Mouse (Mus musculus) left cerebral cortex, postnatal 36 days (tissue): Measurements from ENCODE around the gene Dpm2. TPM values are rescaled to one million over a fixed set of nuclear protein-coding genes. Genes with fewer than 3 reads are reported as not detected.

Experiments
- DNase-seq, 2 experiments: peaks; one replicate each; pipeline ENCODE4 v3.0.0; 2021 to 2022; ENCODE audit warnings: low spot score in 2 of 2, mixed read lengths in 1 of 2
- intact Hi-C: fragments of 180-260 bp; cut with DNase I; formaldehyde crosslinking; loops from one replicate; pipeline ENCODE4 v1.15.1; 2025
- total RNA-seq, 2 experiments: library from RNA; stranded (reverse); gene quantifications; 2 replicates each; pipeline ENCODE4 v1.2.3; 2021

The Dpm2 gene
- total RNA-seq, 2 experiments from 2014 or later = 74.8 to 77.0 TPM

- intact Hi-C loops = no loop called here
- no peak for DNase-seq
Measured at GRCm38 (mm10) chr2:32541986-32542573, 28.6 kb upstream of the Dpm2 start.

DNA sequence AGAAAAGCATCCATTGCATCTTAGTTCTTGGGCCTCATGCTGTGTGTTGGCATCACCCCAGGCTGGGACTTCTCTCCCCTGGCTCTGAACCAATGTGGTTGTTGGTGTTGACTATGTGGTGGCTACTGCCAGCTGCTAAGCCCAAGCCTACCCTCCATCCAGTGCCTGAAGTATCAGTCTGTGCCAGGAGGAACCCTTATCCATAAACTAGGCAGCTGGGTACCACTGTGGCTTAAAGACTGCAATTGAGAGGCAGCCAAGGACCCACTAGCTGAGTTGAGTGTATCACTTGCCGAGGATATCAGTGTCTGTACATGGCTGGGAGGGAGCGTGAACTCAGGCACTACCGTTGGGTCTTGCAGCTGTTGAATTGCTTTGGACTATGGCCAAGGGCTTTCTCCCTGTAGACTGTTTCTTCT, 27.6 kb upstream of the Dpm2 start:
- intact Hi-C loops = no loop called here
- DNase-seq = no peak

- intact Hi-C loops = no loop called here
- DNase-seq = no peak
Measured at GRCm38 (mm10) chr2:32546951-32547350, 23.7 kb upstream of the Dpm2 start.

DNA sequence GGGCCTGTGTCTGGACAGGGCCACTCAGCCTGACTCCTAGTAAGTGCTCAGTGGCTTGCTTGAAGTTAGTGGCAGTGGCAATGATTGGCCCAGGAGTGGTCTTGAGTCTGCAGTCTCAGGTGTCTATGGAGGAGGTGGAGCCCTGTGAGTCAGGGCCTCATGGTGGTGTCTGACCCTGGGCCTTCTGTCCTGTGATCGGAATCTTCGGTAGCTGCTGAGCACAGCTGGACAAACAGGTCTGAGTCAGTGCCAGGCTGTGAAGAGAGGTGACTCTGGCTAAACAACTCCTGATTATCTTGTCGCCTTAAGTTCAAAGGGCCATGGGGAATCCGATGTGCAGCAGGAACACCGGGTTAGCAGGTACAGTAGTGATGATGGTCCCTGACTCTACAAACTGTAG, 23.3 kb upstream of the Dpm2 start:
- intact Hi-C loops = no loop called here
- no peak for DNase-seq

DNA sequence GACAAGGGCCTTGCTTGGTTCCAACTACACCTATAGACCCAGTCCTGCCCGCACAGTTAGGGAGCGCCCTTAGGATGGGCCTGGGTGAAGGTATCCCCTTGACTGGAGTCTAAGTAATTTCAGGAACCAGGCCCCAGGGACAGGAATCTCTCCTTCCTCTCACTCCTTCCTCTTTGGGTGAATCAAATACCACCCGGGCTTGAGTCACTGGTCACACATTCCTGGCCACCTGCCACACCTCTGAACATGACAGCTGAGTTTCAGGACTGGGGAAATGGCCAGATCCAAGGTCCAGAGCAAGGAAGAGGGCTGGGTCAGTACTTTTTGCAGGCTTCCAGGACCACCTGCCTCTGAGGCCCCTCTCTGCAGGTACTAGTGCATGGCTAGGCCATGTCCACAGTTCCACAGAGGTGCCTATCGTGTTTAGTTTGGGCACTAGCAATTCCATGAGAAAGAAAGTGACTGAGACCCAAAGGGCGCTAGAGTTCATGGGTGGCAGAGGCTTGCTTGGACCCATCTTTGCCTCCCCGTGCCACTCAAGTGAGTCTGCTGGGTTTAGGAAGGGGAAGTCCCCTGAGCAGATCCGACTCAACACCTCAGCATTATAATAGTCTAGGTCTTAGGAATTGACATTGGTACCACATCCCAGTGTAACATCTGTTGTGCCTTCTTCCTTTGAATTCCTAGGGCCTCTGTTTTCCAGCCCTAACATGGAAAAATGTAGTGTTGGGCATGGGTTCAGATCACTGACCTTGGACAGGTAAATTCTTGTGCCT, 22.5 kb upstream of the Dpm2 start:
- DNase-seq = no peak
- intact Hi-C loops = no loop called here

- no peak for DNase-seq
- intact Hi-C loops = no loop called here
Measured at GRCm38 (mm10) chr2:32549171-32549570, 21.5 kb upstream of the Dpm2 start.

- no peak for DNase-seq
- intact Hi-C loops = no loop called here
Measured at GRCm38 (mm10) chr2:32549764-32550163, 20.9 kb upstream of the Dpm2 start.

- intact Hi-C loops = no loop called here
- DNase-seq = no peak
Measured at GRCm38 (mm10) chr2:32551236-32551635, 19.4 kb upstream of the Dpm2 start.

DNA sequence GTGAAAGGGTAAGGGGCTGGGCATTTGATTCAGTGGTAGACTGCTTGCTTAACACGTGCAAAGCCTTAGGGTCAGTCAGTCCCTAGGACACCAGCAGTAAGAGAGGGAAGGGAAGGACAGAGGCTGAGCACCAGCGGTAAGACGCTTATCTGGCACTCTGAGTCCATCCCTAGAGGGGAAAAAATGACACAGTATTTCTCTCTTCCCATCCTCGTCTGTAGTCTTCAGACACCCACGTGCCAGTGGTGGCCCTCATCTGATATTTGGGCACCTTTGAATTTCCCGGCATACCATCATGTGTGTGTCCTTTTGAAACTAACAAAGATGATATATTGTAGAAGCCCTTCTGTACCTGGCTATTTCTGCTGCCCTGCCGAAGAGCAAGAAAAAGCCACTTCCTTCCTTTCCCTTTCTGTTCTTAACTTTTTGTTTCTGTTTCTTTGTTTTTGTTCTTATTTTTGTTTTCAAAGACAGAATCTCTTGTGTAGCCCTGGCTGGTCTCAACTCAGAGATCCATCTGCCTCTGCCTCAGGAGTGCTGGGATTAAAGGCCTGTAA, 17.0 kb upstream of the Dpm2 start:
- DNase-seq = no peak
- intact Hi-C loops = no loop called here

- intact Hi-C loops = no loop called here
- DNase-seq = no peak
Measured at GRCm38 (mm10) chr2:32555484-32555883, 15.2 kb upstream of the Dpm2 start.

- intact Hi-C loops = no loop called here
- DNase-seq = no peak
Measured at GRCm38 (mm10) chr2:32556019-32556418, 14.6 kb upstream of the Dpm2 start.

- intact Hi-C loops = no loop called here
- DNase-seq = no peak
Measured at GRCm38 (mm10) chr2:32559570-32559969, 11.1 kb upstream of the Dpm2 start.

DNA sequence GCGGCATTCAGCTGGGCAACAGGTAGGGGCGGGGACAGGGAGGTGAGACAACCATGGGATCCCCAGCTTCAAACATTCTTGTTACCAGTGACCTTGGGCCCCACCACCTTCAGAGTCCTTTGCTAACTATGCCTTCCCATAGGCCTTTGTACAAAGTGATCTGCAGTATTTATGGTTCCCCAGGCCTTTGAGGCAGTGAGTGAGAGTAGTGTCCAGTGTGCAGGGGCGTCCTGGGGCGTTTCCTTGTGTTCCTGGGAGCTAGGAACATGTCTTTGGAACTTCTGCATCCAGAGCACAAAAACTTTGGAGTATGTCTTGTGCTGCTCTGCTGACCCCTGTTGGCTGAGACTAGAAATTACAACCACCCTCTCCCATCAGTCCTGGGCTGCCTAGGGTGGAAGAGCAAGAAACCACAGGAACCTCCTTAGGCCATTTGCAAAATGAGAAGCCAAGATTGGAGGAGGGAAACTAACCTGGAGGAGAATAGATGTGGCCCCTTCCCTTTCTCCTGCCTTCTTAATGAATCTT, 4.1 kb upstream of the Dpm2 start:
- DNase-seq = peak in 1 of 2 experiments; percentile 63
- intact Hi-C loops = loop anchor here (1.0 to 5.0 kb wide), 3 partner anchors 30 to 164 kb away; no protein-coding TSS in a partner anchor

DNA sequence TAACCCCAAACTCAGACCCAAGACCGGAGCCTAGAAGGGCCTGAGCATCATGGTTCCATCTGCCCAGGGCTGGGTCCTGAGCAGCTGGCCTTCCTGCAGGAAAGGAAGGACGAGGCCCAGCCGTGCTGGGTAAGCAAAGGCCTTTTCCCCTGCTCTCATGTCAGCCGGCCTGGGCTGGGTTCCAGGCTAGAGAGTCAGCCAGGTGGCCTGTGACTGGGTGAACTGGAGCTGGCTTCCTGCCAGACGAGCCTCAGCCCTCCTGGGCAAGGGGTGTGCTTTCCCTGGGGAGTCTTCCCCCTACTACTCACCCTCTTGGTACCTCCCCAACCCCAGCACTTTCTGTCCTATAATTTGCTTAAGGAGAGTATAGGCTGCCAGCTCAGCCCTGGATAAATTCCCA, 2.5 kb upstream of the Dpm2 start:
- DNase-seq = no peak
- intact Hi-C loops = loop anchor here (5.0 kb wide), 1 partner anchor 166 kb away; no protein-coding TSS in a partner anchor

DNA sequence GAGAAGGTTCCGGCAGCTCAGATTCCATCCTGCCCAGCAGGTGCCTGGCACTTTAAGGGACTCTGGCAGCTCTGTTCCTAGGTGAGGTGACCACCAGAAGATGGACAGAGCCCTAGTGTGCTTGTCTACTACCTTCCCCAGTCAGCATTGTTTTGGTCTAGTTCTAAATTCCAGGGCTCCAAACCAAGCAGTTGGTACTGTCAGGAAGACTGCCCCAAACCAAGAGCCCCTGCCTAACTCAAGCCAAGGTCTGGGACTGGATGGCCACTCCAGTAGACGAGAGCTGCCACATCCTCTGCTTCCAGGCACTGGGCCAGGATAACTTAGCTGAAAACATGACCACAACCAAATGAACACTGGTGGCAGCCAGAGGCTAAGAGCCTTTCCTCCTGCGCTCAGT, 1.7 kb upstream of the Dpm2 start:
- DNase-seq = no peak
- intact Hi-C loops = loop anchor here (5.0 kb wide), 1 partner anchor 167 kb away; no protein-coding TSS in a partner anchor

DNA sequence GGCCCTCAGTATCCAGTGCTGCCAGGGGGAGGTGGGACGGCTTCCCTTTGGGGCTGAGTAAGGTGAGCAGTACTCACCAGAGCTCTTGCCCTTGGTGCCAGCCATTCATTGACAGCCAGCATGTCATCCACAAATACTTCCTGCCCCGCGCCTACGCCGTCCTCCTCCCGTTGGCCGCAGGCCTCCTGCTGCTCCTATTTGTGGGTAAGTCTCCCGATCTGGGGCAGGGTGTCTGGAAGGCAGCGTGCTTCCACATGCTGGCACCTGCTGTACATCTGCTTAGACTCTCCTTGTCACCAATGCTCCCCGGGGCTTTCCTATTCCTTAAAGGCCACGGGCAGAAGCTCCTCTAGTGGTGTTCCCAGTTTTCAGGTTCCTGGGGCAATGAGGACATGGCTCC, 1.5 kb downstream of the Dpm2 start:
- DNase-seq = no peak
- intact Hi-C loops = no loop called here

- intact Hi-C loops = no loop called here
Measured at GRCm38 (mm10) chr2:32574497-32574896, 3.8 kb downstream of the Dpm2 start, which contains the start of gene Pip5kl1. Pip5kl1 (plus strand) TSS chr2:32574797.

GRCm38 (mm10) chr2:32574901-32575585, 4.4 kb downstream of the Dpm2 start:
- peak; percentile 74 to 75 for DNase-seq
- intact Hi-C loops = loop anchor here (5.0 kb wide), 1 partner anchor 37 kb away; no protein-coding TSS in a partner anchor

More at GRCm38 (mm10) chr2:32574497-32574896, 3.8 kb downstream of the Dpm2 start, which contains the start of gene Pip5kl1:
- no peak for DNase-seq

- intact Hi-C loops = loop anchor here (5.0 kb wide), 1 partner anchor 37 kb away; no protein-coding TSS in a partner anchor
Measured at GRCm38 (mm10) chr2:32575586-32576160, 5.0 kb downstream of the Dpm2 start, which contains the start of gene 9430097D07Rik. 9430097D07Rik (minus strand) TSS chr2:32575684.

More at GRCm38 (mm10) chr2:32575586-32576160, 5.0 kb downstream of the Dpm2 start, which contains the start of gene 9430097D07Rik:
- DNase-seq = peak; percentile 78 to 83
